Mouse (Mus musculus) monocyte, adult 5-6 weeks (primary cell): ENCODE data around the gene Igfbp2. TPM values are rescaled to one million over a fixed set of nuclear protein-coding genes. Genes with fewer than 3 reads are reported as not detected.

Experiments used
- ATAC-seq: fragments of 153-309, 156-312 bp; replicated peaks from 2 replicates; pipeline ENCODE4 v1.8.0; 2017; ENCODE audit warnings: mild to moderate bottlenecking; ENCODE audit not compliant: low TSS enrichment, insufficient number of reproducible peaks, severe bottlenecking, poor library complexity, low FRiP score
- total RNA-seq: library from RNA; stranded (forward); fragments of 200-1000, 200-491, 200-594 nt; gene quantifications from 3 replicates; pipeline ENCODE4 v1.2.3, GENCODE M21; 2017

The Igfbp2 gene
- total RNA-seq, 1 experiment from 2014 or later, result not detected

DNA sequence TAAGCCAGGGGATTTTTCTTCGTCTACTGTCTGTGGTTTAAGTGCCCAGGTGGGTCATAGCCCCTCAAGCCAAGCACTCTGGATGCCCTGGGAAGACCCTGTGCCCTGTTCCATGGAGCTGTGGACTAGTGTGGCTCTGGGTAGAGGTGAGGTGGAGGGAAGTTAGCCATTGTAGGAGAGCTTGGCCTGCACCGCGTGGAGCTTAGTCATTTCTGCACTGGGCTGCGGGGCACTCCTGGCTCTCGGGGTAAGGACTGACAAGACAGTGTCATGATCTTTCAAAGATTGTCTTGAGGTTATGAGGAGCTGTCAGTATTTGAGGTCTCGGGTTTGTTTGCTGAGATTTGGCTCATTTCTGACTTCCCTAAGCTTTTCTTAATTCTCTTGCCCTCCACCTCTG is 20.4 kb downstream of the Igfbp2 start:
- no peak for ATAC-seq

DNA sequence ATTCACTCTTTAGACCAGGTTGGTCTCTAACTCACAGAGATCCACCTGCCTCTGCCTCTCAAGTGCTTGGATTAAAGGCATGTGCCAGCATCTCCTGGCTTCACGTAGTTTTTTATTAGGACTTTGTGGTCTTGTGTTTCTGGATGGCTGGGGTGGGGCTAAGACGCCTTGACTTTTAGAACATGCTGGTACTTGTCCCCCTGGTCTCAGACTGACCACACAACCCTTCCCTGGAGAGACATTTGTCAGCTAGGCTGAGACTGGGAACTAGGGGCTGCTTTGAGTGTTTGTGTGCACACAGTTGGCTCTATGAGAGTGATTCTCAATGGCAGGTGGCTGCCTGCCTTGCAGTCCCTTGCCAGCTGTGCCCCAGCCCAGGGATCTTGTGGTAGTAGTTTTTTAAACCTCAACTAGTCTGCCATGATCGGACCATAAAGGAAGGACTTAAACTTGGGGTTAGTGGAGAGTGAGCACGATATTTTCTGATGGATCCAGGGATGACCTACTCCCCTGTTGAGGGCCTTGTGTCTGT is 23.6 kb downstream of the Igfbp2 start:
- ATAC-seq, result no peak

DNA sequence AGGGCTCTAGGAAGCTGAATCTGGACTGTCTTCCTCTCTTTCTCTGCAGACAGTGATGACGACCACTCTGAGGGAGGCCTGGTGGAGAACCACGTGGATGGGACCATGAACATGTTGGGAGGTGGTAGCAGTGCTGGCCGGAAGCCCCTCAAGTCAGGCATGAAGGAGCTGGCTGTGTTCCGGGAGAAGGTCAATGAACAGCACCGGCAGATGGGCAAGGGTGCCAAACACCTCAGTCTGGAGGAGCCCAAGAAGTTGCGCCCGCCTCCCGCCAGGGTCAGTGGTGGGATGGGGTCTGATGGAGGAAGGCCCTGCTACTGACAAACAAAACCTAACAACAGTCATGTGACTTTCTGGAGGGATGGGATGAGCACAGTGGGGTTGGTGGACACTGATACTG is 24.7 kb downstream of the Igfbp2 start:
- no peak for ATAC-seq

DNA sequence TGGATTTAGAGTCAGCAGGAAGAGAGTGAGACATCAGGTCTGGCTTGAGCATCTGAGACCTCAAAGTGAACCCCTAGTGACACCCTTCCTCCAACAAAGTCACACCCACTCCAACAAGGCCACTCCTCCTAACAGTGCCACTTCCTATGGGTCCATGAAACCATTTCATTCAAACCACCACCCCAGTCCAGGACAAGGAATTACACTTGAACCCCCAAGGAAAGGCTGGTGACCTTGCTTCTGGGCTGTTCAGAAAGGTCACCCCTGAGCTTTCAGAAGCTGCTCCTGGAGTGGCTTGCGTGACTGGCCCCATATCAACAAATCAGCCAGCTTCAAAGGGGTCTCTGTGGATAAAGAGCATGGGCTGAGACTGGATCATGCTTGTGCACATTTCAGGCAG is 29.5 kb downstream of the Igfbp2 start:
- no peak for ATAC-seq

DNA sequence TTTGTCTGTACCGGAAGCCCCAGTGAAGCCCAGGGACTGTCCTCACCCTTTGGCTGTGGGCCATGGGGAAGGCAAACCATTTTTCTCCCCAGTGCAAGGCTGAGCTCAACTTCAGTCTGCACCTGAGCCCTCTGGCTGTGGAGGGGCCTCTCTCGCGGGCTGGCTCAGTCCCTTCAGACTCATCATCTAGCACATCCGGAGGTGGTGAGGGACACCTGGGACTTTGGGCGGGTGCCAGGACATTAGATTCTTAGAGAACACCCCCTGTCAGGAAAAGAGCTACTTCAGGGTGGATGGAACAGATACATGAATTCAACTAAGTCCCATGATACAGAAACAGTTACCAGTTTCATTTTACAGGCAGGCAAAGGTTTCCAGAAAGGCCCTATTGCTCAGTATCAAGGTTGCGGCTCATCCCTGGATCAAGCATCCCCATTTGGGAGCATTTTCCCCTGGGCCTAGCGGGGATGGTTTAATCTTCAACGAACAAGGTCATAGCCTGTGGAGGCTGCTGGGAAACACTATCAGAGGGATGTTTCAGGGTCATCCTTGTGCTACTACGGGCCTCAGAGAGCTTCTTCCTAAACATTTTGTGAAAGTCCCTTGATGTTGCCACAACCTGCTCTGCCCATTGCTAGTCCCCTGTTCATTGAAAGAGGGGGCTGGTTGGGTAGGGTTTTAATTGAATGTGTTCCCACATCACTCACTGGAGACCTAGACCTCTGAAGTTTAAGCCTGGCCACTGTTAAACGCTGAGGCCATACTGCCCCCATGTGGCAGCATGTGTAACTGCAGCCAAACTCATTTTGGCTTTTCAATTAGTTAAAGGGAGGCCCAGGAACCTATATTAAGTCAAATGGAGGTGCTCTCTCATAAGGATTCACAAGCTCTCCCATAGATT is 30.3 kb downstream of the Igfbp2 start:
- ATAC-seq, result no peak

DNA sequence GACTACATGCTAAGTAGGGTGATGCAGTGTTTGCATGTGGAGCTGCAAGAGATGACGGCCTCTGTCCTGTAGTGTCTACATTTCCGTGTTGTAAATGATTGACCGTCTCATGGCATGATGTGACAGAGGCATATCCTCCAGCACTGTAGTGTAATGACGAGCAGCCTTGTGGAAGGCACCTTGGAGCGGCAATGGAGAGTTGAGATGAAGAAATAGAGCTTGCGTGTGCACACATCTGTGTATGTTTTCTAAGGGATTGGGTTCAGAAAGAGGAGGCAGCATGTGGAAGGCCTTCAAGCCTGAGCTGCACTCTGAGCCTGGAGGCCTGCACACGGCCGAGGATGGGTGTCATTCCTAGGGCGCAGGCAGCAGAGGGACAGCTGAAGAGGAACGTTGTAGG is 31.4 kb downstream of the Igfbp2 start:
- no peak for ATAC-seq

DNA sequence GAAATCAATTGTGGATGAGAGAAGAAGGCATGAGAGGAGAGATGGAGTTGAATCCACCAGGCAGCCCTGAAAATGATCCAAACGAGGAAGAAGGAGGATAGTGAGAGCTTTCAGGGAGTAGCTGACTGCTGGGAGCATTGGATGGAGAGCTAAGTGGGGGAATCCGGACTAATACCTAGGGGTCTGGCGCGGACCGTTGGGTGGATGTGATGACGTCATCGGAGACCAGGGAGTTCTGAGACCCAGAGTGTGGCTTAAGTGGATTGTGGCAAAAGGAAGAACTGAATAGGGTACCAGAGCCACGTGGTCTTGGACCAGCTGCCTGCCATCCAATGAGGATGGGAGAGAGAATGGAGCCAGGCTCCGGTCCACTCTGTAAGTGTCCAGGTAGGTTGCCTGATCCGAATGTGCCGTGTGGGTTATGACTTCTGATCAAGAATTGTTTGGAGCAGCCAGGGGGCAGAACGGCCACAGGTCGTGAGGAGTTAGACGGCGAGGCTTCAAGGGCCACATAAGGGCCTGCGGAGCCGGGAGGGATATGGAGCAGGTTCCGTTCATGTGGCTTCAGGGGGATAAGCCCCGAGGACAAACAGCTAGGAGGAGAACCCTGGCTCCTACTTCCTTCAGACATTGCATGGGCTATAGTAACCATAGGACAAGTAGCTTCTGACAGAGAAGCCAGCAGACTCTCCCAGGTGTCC is 32.1 kb downstream of the Igfbp2 start:
- ATAC-seq, result no peak

DNA sequence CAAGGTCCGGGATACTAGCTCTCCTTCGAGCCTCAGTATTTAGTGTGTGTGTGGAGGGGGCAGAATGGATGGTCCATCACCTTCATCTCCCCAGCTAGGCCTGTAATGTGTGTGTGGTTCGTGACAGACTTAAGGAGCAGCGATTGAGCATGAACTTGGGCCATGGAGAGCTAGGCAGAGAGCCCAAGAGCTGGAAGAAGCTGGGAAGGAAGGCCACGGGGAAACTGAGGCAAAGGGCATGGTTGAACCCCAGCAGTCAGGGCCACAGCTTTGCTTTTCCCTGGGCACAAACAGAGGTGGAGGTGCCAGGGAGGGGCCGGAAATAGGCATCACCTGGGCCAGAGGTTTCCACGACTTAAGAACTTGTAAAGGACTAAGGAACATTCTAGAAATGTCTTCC is 32.8 kb downstream of the Igfbp2 start:
- no peak for ATAC-seq

DNA sequence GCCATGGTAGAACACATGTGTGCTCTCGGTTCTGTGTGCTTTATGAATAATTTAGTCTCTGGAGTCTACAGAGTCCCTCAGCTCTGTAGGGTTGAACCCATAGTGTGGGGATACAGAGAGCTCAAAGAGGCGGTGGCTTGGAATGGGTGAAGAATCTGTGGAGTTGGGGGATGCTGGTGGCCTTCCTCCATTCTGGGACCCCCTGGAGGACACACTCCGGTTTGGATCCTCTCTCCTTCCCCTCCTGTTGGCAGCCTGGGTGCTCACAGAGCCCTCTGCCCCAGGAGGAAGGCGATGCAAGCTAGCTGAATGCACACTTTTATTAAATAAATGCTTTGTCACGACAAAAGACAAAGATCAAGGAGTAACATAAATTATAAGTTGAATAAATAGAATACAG is 33.3 kb downstream of the Igfbp2 start:
- no peak for ATAC-seq

DNA sequence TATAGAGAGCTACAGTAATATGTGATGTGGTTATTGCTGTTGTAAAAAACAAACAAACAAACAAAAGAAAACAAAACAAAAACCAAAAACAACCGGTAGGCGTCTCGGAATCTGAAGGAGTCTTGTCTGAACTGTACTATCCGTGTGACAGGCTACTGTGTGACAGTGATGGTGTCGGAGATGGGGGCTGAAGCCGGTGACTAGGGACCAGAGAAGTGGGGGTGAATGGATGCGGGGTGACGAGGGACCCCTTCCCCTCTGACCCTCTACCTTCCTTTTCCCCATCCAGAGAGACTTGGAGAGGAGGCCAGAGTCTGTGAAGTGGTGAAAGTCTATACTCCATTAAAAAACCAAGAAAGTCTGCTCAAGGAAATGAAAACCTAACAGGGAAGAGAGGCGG is 34.0 kb downstream of the Igfbp2 start:
- ATAC-seq, result no peak

DNA sequence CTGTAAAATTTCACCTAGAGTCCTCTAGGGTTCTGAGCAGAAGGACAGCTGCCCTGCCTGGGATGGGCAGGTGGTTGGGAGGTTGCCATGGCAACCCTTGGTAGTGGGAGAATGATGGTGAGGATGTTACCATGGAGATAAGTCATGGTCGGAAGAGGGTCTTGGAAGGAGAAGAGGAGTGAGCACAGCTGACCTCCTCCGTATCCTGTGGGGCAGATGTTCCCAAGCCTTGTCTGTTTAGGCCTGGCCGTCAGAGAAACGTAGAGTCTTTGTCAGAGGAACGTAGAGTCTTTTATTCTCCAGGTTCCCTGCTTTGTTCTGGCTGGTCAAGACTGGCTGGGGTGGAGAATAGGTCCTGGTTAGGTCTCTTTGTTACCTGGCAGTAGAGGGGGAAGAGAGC is 34.6 kb downstream of the Igfbp2 start:
- no peak for ATAC-seq

DNA sequence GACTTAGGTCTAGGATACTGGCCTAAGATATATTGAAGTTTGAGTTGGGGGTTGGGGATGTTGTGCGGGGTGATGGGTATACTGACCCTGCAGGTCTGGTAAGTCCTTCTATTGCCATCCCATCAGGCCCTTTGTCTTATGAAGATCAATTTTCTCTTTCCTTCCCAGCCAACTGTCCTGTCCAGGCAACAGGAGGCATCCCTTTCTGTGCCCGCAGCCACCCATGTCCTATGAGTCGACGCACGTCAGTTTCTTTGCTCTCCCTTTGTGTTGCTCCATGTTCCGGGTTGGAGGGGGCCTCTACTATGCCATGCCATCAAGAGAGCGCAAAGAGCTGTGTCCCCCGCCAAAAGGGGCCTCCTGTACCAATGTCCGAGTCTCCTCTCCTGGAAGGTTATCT is 35.7 kb downstream of the Igfbp2 start:
- no peak for ATAC-seq

DNA sequence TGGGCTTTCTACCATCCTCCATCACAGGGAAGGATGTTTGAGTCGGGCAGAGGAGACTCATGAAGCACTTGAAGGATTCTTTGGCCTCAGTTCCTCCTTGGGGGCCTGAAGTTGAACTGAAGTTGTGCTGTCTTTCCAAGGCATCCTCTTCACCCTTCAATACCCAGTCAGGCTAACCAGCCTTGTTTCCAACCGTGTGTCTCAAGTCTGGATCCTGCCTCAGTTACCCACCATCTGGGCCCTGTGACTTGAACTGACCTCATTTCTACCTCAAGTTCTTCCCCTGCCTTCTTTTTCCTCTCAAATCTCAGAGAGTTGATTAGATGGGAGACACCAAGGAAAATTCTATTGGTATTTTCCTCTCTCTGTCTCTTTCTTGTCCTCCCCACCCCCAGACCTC is 36.2 kb downstream of the Igfbp2 start:
- ATAC-seq, result no peak

DNA sequence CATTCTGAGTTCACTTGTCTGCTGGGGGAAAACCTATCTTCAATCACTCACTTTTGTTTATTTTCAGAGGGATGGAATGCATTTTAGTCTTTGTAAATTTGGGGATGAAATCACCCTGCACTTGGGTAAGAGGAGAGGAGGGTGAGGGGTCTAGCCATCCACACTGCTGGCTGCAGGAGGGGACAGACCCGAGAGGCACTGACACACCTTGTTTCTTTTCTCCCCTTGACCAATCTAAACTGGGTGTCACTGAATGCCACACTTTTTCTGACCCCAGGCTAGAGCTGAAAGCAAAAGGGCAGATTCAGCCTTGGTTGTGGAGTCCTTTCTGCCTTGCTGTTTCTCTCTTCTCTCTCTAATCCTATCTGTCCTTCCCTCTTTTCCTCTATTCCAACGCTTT is 37.4 kb downstream of the Igfbp2 start:
- no peak for ATAC-seq

DNA sequence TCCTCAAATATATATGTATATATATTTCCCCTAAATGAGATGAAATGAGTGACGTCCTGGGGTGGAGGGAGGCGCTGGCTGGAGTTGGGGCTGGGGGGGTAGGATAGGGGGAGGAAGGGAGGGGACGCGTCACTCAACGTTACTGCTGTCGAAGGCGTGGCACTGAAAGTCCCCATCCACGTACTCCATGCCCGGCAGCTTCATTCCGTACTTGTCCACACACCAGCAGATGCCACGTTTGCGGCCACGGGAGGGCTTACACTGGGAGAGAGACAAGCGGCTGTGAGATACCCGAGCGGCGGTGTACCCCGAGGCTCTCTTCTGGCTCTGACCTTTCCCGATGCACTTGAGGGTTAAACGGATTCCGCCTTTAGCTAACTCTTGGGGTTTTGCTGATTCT is 37.9 kb downstream of the Igfbp2 start:
- ATAC-seq, result no peak

DNA sequence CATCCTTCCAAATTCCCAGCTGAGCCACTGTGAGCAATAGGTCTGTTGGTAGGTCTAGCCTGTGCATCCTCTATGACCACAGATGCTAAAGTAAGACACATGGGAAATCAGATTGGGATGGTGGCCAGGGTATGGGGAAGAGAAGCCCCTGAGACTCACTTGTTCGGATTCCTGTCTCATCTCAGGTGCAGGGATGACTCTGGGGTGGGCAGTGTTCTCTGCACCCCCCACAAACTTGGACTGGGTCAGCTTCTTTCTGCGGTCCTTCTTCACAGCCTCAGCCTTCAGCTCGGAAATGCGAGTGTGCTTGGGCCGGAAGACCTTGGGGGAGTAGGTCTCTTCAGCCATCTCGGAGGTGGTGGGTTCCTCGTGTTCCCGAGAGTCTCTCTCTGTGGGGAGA is 39.4 kb downstream of the Igfbp2 start:
- ATAC-seq, result no peak

DNA sequence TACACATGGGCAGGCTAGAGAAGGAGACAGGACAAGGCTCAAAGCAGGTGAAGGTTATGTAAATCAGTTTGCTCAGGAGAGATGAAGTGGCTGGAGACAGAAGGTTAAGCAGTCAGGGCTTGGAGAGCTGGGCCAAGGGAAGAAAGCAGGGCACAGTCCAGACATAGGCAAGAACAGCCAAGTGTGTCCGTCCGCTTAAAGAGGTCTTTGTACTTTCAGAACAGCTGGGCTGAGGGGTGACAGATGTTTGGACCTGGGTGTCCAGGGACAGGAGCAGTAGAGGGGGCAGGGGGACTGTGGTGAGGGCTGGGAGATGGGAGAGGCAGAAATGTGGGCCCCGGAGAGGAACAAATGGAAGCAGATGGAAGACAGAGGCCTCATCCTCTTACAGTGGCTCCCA is 40.0 kb downstream of the Igfbp2 start:
- ATAC-seq, result no peak

DNA sequence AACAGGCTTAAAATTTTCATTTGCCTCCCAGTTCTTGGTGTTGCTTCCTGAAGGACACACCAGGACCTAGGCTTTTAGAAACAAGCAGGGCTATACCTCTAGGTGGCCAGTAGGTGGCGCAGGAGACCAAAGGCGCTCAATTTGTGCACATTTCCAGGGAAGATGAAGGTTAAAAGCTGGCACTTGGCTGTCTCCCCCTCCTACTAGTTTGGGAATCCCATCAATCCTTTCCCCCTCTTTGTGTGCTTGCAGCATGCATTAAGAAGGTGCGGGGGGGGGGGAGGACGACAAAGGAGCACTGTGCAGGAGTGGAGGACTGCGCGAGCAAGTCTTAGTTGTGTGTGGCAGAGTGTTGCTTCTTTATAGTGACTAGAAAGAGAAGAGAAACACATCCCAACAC is 41.6 kb downstream of the Igfbp2 start:
- ATAC-seq, result no peak

DNA sequence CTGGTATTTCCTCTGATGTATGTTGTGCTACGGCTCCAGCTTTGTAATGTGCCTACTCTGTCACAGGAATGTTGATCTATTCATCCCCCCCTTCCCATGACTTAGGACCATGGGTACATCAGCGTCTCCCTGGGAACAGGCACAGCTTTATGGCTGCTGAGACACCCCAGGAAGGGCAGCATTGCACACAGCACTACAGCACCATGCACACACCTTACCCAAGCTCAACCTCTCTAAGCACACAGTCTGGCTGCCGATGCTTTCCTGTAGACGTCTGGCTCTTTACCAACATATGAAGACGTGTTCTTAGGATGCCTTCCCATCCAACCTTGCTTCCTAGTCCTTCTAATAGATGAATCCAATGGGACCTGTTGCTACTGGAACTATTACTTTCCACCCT is 42.1 kb downstream of the Igfbp2 start:
- no peak for ATAC-seq

DNA sequence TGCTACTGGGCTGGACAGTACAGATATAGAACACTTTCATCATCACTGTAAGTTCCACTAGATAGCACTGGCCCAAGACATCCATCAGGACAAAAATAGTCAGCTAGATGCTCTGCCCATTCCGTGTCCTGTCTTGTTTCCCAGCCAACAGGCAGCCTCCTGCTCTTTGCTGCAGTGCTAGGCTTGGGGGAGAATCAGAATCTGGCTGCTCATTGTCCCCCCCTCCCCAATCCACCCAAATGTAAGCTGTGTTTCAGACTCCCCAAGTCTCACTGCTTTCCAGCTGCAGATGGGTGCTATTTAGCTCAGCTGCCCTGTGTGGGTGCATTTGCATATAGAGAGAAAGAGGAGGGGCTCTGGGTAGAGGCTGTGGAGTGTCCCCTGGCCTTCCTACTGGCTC is 43.0 kb downstream of the Igfbp2 start:
- no peak for ATAC-seq
